Mouse (Mus musculus) liver, adult (tissue): ENCODE data around the gene Vmn2r82.
A peak's percentile ranks its signal among the peaks of the same experiment; 100 is the strongest.
"Not testable (repeated sequence)": the region's sequence is repeated elsewhere in the genome, so short reads cannot be mapped to it uniquely, and the experiment has no call there.

Experiments
- GATA4 ChIP-seq: IDR thresholded peaks from 2 replicates; pipeline ENCODE4 v1.6.1; 2014; ENCODE audit warnings: mild to moderate bottlenecking, low read length; ENCODE audit not compliant: insufficient replicate concordance

The Vmn2r82 gene

GRCm38 (mm10) chr10:79356220-79356619, at the start of gene Vmn2r82:
Gene Vmn2r82, plus strand, starts transcription at chr10:79356520.
- TF ChIP-seq GATA4 = not testable (repeated sequence)

- no peak for TF ChIP-seq GATA4
Observed at GRCm38 (mm10) chr10:79322737-79323086, 33.6 kb upstream of the Vmn2r82 start.

- TF ChIP-seq GATA4 = peak; percentile 69; the same call in 1 of the 2 replicates
Observed at GRCm38 (mm10) chr10:79417142-79417771, 60.9 kb downstream of the Vmn2r82 start.
